Mouse (Mus musculus) stomach, postnatal 0 days (tissue): ENCODE measurements at regions not wholly inside any gene's neighbourhood (a gene's known extent, or its start where the extent isn't known, plus 50 kb on each side); places are given as distances from the start of the nearest gene placed in this dataset.

Experiments used
- ATAC-seq: fragments of 200-750 bp; cut with Nextera tagmentation; 2 replicates; pipeline ENCODE4 v1.8.0; 2017; ENCODE audit not compliant: low FRiP score, low TSS enrichment
- DNase-seq: peaks from one replicate; pipeline ENCODE4 v3.0.0-alpha.2; 2016; ENCODE audit warnings: low spot score
- H3K27ac ChIP-seq: fragments of 300-500 bp; sonication (generic); replicated peaks from 2 replicates; pipeline ENCODE4 v1.5.1; 2014; ENCODE audit warnings: mild to moderate bottlenecking, control low read depth
- H3K27me3 ChIP-seq: fragments of 300-500 bp; sonication (generic); 2 replicates; pipeline ENCODE4 v1.6.1; 2014; ENCODE audit warnings: low read length; ENCODE audit not compliant: control insufficient read depth, insufficient read depth
- H3K36me3 ChIP-seq: fragments of 300-500 bp; sonication (generic); 2 replicates; pipeline ENCODE4 v1.6.1; 2014; ENCODE audit warnings: low read length, mixed read lengths; ENCODE audit not compliant: control insufficient read depth, insufficient read depth
- H3K4me1 ChIP-seq: fragments of 300-500 bp; sonication (generic); replicated peaks from 2 replicates; pipeline ENCODE4 v1.6.1; 2014; ENCODE audit warnings: antibody characterized with exemption; ENCODE audit not compliant: control insufficient read depth, insufficient read depth
- H3K4me2 ChIP-seq: fragments of 300-500 bp; sonication (generic); replicated peaks from 2 replicates; pipeline ENCODE4 v1.6.1; 2014; ENCODE audit warnings: low read depth, mild to moderate bottlenecking, control low read depth, moderate library complexity
- H3K4me3 ChIP-seq: fragments of 300-500 bp; sonication (generic); 2 replicates; pipeline ENCODE4 v1.5.1; 2014; ENCODE audit warnings: low read depth, low read length, control low read depth
- H3K9ac ChIP-seq: fragments of 300-500 bp; sonication (generic); 2 replicates; pipeline ENCODE4 v1.6.1; 2014; ENCODE audit warnings: mild to moderate bottlenecking, low read length, control low read depth, mixed read lengths
- H3K9me3 ChIP-seq: fragments of 300-500 bp; sonication (generic); 2 replicates; pipeline ENCODE4 v1.6.1; 2016; ENCODE audit warnings: low read length; ENCODE audit not compliant: control insufficient read depth
- CTCF ChIP-seq: IDR thresholded peaks from 2 replicates; pipeline ENCODE4 v1.5.1; 2016; ENCODE audit warnings: antibody characterized with exemption, low read depth, mild to moderate bottlenecking, moderate library complexity
- EP300 ChIP-seq: optimal IDR thresholded peaks from 2 replicates; pipeline ENCODE3; 2016; ENCODE audit warnings: antibody characterized with exemption
- WGBS: fragments of 180-500 bp; shearing (Covaris S2); extraction: QIAGEN DNeasy Blood & Tissue Kit; methylation state at CpG from one replicate; pipeline ENCODE4 v1.1.7; 2014; 5-methylcytosine and 5-hydroxymethylcytosine counted together

- H3K4me1 ChIP-seq: no peaks in the 10 kb centered on the region
- H3K9me3 ChIP-seq: no peaks in the 10 kb centered on the region
- DNase-seq: no peak
- H3K9ac ChIP-seq: no peak overlapping the region
- no peaks in the 10 kb centered on the region for H3K36me3 ChIP-seq
- H3K27me3 ChIP-seq: no peaks in the 10 kb centered on the region
- H3K27ac ChIP-seq: no peak overlapping the region
- ATAC-seq: no peak
- no peak overlapping the region for H3K4me3 ChIP-seq
- H3K4me2 ChIP-seq: no peak overlapping the region
- TF ChIP-seq EP300: no peak
- TF ChIP-seq CTCF: 0 out of 2 replicates have a peak, but pooled peaks have one; percentile 7
- 79% methylated on average over 4 of the region's 4 CpGs for WGBS
These were observed 813.6 kb downstream of the Sorcs3 start for GRCm38 (mm10) chr19:49019426-49019825.
